Mouse (Mus musculus) neural tube, embryonic 11.5 days (tissue): Measurements from ENCODE around the gene Gk5. TPM values are rescaled to one million over a fixed set of nuclear protein-coding genes. Genes with fewer than 3 reads are reported as not detected.
A peak's percentile ranks its signal among the peaks of the same experiment; 100 is the strongest.
"Not testable (repeated sequence)": the region's sequence is repeated elsewhere in the genome, so short reads cannot be mapped to it uniquely, and the experiment has no call there.

ENCODE experiments used
- ATAC-seq: fragments of 200-750 bp; cut with Nextera tagmentation; 2 replicates; pipeline ENCODE4 v1.8.0; 2017; ENCODE audit warnings: moderate number of reproducible peaks, mild to moderate bottlenecking, moderate TSS enrichment, moderate library complexity; ENCODE audit not compliant: insufficient read depth, low FRiP score, low TSS enrichment
- DNase-seq: peaks from one replicate; pipeline ENCODE4 v3.0.0-alpha.2; 2015; ENCODE audit warnings: low spot score
- H3K27ac ChIP-seq: fragments of 300-500 bp; sonication (generic); 2 replicates; pipeline ENCODE4 v1.5.1; 2014; ENCODE audit warnings: low read depth, mild to moderate bottlenecking, low read length
- H3K27me3 ChIP-seq: fragments of 300-500 bp; sonication (generic); 2 replicates; pipeline ENCODE4 v1.6.1; 2014; ENCODE audit warnings: mild to moderate bottlenecking, low read length, mixed read lengths; ENCODE audit not compliant: control insufficient read depth, insufficient read depth
- H3K36me3 ChIP-seq: fragments of 300-500 bp; sonication (generic); 2 replicates; pipeline ENCODE4 v1.6.1; 2014; ENCODE audit warnings: mild to moderate bottlenecking, low read length, moderate library complexity, mixed read lengths; ENCODE audit not compliant: control insufficient read depth, insufficient read depth
- H3K4me1 ChIP-seq: fragments of 300-500 bp; sonication (generic); 2 replicates; pipeline ENCODE4 v1.6.1; 2014; ENCODE audit warnings: low read length, mixed read lengths; ENCODE audit not compliant: control insufficient read depth, insufficient read depth
- H3K4me2 ChIP-seq: fragments of 300-500 bp; sonication (generic); 2 replicates; pipeline ENCODE4 v1.6.1; 2014; ENCODE audit warnings: low read depth, mild to moderate bottlenecking, moderate library complexity
- H3K4me3 ChIP-seq: fragments of 300-500 bp; sonication (generic); 2 replicates; pipeline ENCODE4 v1.5.1; 2014; ENCODE audit warnings: low read depth, low read length
- H3K9ac ChIP-seq: fragments of 300-500 bp; sonication (generic); 2 replicates; pipeline ENCODE4 v1.6.1; 2014; ENCODE audit warnings: mild to moderate bottlenecking, low read length
- H3K9me3 ChIP-seq: fragments of 300-500 bp; sonication (generic); 2 replicates; pipeline ENCODE4 v1.6.1; 2016; ENCODE audit warnings: low read length; ENCODE audit not compliant: control insufficient read depth
- WGBS: fragments of 180-500 bp; shearing (Covaris S2); extraction: QIAGEN DNeasy Blood & Tissue Kit; methylation state at CpG from one replicate; pipeline ENCODE4 v1.1.7; 2014; 5-methylcytosine and 5-hydroxymethylcytosine counted together
- polyA plus RNA-seq: library from polyadenylated mRNA; unstranded; fragments of >200 nt; fragmentation: Nextera tagmentation; extraction: Ambion mirVana; gene quantifications from 2 replicates; pipeline ENCODE4 v1.2.1, GENCODE M21; 2014

Gk5 gene
- 3.7 and 4.4 TPM in 2 replicates for polyA plus RNA-seq

DNA sequence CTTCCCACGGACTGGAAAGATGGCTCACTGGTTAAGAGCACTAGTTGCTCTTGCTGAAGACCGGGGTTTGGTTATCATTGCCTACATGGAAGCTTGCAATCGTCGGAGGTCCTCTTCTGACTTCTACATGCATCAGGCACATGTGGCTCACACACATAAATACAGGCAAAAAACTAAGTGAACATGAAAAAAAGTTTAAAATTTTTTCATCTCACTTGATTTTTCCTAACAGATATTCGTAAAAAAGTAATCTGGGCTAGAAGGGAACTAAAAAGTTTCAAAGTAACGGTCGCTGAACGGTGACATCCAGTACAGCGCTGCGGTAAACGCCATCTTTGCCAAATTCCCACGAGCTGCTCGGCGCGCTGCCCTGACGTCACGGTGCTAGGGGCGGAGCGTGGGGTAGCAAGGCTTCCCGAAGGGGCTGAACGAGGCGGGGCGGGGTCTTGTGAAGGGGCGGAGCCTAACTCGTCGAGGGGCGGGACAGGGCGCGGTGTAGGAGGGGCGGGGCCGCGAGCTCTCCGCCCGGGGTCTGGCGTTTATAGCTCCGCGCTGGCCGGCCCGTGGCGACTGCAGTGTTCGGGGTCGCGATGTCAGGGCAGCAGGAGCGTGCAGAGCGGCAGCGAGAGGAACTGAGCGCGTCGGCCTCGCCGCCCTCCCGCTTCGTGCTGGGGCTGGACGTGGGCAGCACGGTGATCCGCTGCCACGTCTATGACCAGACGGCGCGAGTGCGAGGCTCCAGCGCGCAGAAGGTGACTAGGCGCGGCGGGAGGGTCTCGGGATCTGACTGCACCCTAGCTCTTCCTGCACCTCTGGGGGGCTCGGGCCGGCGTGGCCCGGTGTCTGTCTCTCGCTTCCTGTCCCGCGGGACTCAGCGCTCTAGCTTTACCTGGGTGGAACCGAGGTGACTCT, at the start of gene Gk5:
Gk5 (plus strand) TSS at position 502 of the 912 bp plus-strand sequence.
- 0 out of 2 replicates have a peak within 1 kb of the TSS, but pooled peaks have one; percentile 31 for H3K27ac ChIP-seq
- H3K27me3 ChIP-seq, result no peaks in the 10 kb centered on the region
- no peaks in the 10 kb centered on the region for H3K9me3 ChIP-seq
- peak within 1 kb of the TSS; percentile 51 for H3K4me3 ChIP-seq
- ATAC-seq (peak; percentile 98), DNase-seq (peak; percentile 99)
- no peaks in the 10 kb centered on the region for H3K36me3 ChIP-seq
- WGBS, result under 1% methylated on average over 76 of the region's 76 CpGs
- peak within 1 kb of the TSS; percentile 81 for H3K4me2 ChIP-seq
- H3K9ac ChIP-seq, result peak within 1 kb of the TSS; percentile 66
- no peaks in the 10 kb centered on the region for H3K4me1 ChIP-seq

DNA sequence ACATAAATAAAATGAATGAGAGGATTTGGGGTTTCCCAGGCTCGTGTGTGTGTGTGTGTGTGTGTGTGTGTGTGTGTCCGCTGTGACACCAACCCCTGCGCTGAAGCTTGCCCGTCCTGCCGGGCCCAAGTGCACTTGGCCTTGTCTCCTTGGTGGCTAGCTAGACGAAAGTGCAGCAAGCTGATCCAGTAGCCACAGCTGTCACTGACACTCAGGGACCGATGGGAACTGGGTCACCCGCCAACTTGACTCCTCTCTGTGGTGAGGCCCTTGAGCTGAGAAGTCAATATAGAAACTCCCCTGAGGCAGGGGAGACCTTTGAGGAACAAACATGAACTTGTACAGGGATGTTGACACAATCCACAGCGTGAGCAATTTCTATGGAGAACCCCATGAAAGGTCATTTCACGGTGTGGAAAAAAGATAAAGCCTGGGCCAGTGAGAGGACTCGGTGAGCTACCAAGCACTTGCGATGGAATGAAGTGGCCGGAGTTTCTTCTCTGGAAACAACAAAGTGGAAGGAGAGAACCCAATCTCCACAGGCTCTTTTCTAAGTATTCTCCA, 40.3 kb upstream of the Gk5 start:
- Histone ChIP-seq H3K9me3 (no peaks in the 10 kb centered on the region), H3K27me3 (no peaks in the 10 kb centered on the region), H3K4me2 (no peak overlapping the region), H3K27ac (no peak overlapping the region), H3K4me3 (no peak overlapping the region), H3K4me1 (no peaks in the 10 kb centered on the region), H3K36me3 (no peaks in the 10 kb centered on the region), H3K9ac (no peak overlapping the region)
- ATAC-seq, result no peak
- DNase-seq, result no peak
- 89% methylated on average over 13 of the region's 13 CpGs for WGBS

DNA sequence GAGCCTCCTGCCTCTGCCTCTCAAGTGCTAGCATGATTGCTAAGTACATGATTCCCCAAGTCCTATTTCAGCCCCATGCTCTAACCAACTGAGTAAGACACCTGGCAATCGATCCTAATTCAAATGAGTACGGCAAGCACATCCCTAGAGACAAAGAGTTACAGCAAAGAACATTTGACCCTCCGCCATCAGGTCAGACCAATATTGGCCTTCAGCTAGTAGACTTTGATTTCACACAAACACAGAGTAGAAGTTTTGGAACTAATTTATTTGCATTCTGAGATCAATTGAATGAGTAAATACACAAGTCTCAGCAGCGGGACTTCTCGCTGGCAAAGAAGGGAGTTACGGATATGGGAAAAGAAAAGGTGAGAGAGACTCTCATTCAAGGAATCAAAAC, 33.9 kb upstream of the Gk5 start:
- WGBS, result 92% methylated on average over 6 of the region's 6 CpGs
- DNase-seq, result no peak
- Histone ChIP-seq H3K9ac (no peak overlapping the region), H3K27ac (no peak overlapping the region), H3K4me1 (no peaks in the 10 kb centered on the region), H3K4me3 (no peak overlapping the region), H3K27me3 (no peaks in the 10 kb centered on the region), H3K36me3 (no peaks in the 10 kb centered on the region), H3K4me2 (no peak overlapping the region), H3K9me3 (no peaks in the 10 kb centered on the region)
- ATAC-seq, result no peak

DNA sequence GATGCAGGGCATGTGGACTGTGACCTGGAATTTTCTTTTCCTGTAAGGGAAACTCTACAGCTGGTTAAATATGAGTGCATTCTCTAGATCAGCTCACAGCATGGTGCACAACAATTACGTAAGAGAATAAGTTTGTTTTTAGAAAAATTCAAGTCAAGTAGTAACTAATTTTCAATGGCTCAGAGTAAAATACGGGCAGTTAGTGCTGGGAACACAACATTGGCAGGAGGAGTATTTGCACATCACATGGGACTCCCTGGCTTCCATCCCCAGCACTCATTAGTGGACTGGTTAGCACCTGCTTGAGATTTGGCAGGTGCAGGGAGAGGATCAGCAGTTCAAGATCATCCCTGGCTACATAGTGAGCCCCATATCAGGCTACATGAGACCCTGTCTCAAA, 31.5 kb upstream of the Gk5 start:
- Histone ChIP-seq H3K4me2 (no peak overlapping the region), H3K4me3 (no peak overlapping the region), H3K9ac (no peak overlapping the region), H3K36me3 (no peaks in the 10 kb centered on the region), H3K27me3 (no peaks in the 10 kb centered on the region), H3K27ac (no peak overlapping the region), H3K4me1 (no peaks in the 10 kb centered on the region), H3K9me3 (no peaks in the 10 kb centered on the region)
- DNase-seq, result no peak
- ATAC-seq, result no peak
- WGBS, result 85% methylated on average over 2 of the region's 2 CpGs

DNA sequence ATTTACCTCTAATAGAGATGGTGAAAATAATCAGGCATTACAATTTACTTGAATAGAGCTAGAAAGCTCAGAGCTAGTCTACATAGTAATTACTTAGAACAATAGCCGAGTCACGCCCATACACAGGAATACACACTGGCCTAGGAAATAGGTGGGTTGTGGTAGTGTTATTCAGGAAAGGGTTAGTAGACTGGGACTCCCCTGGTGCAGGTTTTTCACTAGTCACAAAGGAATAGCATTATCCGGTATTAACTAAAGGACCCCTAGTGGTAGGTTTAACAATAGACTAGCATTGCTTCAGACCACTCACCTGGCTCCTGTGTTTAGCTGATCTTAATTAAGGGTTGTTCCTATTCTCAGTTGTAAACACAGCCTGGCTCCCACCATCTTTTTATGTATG, 30.7 kb upstream of the Gk5 start:
- WGBS, result 84% methylated on average over 3 of the region's 3 CpGs
- not testable (repeated sequence) for H3K9me3 ChIP-seq, H3K27ac ChIP-seq, H3K9ac ChIP-seq, H3K4me3 ChIP-seq, ATAC-seq, H3K4me1 ChIP-seq, H3K27me3 ChIP-seq, H3K4me2 ChIP-seq, DNase-seq, H3K36me3 ChIP-seq

DNA sequence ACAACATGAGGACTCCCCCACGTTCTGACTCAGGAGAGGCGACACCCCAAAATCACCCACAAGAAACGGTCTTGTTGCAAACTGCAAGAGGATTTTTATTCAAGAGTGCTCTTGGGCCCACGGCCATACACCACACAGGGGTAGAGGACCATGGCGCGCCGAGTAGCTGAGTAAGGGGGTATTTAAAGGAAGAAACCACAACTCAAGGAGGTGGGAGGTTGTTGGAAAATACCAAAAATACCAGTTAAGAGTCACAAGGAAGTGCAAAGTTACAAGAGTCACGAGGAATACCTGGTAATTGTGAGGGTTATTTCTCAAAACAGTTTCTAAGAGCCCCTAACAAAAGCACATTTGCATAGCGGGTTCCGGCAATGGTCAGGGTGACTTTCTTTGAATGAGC, 26.5 kb upstream of the Gk5 start:
- H3K4me2 ChIP-seq, DNase-seq, H3K36me3 ChIP-seq, H3K9ac ChIP-seq, H3K4me1 ChIP-seq, H3K27me3 ChIP-seq, ATAC-seq, H3K4me3 ChIP-seq, H3K27ac ChIP-seq, H3K9me3 ChIP-seq: not testable (repeated sequence)
- WGBS, result 89% methylated on average over 10 of the region's 10 CpGs

DNA sequence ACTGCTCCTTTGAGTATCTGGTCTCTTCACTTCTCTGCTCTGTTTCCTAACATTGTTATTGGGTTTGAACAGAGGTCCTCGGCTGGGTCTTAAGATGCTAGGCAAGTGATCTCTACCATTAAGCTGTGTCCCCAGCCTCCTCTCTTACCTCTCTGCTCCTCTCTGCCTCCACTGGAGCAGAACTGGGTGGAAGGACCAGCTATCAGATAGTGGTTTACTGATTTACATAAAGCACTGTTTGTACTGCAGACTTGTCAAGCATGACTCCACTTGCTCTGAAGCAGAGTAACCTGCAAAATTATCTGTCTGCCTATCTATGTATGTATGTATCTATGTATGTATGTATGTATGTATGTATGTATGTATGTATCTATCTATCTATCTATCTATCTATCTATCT, 25.9 kb upstream of the Gk5 start:
- ATAC-seq (no peak), DNase-seq (no peak)
- Histone ChIP-seq H3K4me3 (no peak overlapping the region), H3K9ac (no peak overlapping the region), H3K9me3 (no peaks in the 10 kb centered on the region), H3K36me3 (no peaks in the 10 kb centered on the region), H3K4me2 (no peak overlapping the region), H3K4me1 (no peaks in the 10 kb centered on the region), H3K27ac (no peak overlapping the region), H3K27me3 (no peaks in the 10 kb centered on the region)
- 90% methylated on average over 1 of the region's 1 CpGs for WGBS

DNA sequence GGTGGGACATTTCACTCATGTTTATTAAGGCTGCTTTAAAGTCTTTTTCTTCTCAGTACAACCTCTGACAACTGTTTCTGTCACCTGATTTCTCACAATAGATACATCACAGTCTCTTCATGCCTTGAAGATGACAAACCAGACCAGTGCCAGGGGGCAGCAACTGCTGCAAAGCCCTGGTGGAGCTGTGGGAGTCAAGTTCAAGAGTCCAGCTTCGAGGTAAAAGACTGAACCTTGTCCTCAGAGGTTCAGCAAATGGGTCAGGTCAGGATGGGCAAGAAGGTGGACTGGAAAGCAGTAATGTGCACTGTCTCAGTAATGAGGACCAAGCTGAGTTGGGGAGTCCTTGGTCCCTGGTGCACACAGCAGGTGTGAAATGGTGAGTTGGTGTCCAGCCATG, 24.8 kb upstream of the Gk5 start:
- Histone ChIP-seq H3K9me3 (peaks cover 2% of the 10 kb centered on the region; the same call in 1 of the 2 replicates), H3K9ac (no peak overlapping the region), H3K36me3 (no peaks in the 10 kb centered on the region), H3K27ac (no peak overlapping the region), H3K4me2 (no peak overlapping the region), H3K27me3 (no peaks in the 10 kb centered on the region), H3K4me1 (no peaks in the 10 kb centered on the region), H3K4me3 (no peak overlapping the region)
- no peak for ATAC-seq
- 60% methylated on average over 1 of the region's 1 CpGs for WGBS
- no peak for DNase-seq

DNA sequence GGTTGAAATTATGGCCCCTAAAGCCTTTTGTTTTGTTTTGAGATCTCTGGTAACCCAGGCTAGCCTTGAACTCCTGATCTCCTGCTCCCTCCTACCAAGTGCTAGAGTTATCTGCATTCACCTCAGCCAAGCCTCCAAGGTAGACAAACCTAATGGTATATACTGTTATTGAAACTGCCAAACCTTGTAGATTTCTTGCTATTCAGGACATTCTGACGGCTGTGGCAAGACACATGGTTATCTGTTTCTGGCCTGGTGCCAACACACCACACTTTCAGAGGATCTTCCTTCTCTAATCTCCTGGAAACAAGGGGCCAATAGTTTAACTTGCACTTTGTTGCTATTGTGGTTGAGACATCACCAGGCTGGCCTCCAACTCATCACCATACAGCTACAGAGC, 24.0 kb upstream of the Gk5 start:
- no peak for ATAC-seq
- 80% methylated on average over 1 of the region's 1 CpGs for WGBS
- no peaks in the 10 kb centered on the region for H3K4me1 ChIP-seq
- no peak overlapping the region for H3K9ac ChIP-seq
- no peaks in the 10 kb centered on the region for H3K36me3 ChIP-seq
- no peak overlapping the region for H3K4me3 ChIP-seq
- H3K27ac ChIP-seq, result no peak overlapping the region
- peaks cover 4% of the 10 kb centered on the region; the same call in 1 of the 2 replicates for H3K9me3 ChIP-seq
- DNase-seq, result no peak
- no peaks in the 10 kb centered on the region for H3K27me3 ChIP-seq
- H3K4me2 ChIP-seq, result no peak overlapping the region
